Mouse (Mus musculus) heart, embryonic 15.5 days (tissue): Measurements from ENCODE around the gene Brsk2. TPM values are rescaled to one million over a fixed set of nuclear protein-coding genes. Genes with fewer than 3 reads are reported as not detected.

ENCODE experiments used
- ATAC-seq: fragments of 200-750 bp; cut with Nextera tagmentation; replicated peaks from 2 replicates; pipeline ENCODE4 v1.8.0; 2017; ENCODE audit warnings: low read depth, moderate TSS enrichment; ENCODE audit not compliant: insufficient number of reproducible peaks, insufficient read depth, low FRiP score
- H3K27ac ChIP-seq: fragments of 300-500 bp; sonication (generic); 2 replicates; pipeline ENCODE4 v1.5.1; 2015; ENCODE audit warnings: mild to moderate bottlenecking, inconsistent platforms
- H3K27me3 ChIP-seq: fragments of 300-500 bp; sonication (generic); 2 replicates; pipeline ENCODE4 v1.6.1; 2015; ENCODE audit warnings: inconsistent platforms
- H3K36me3 ChIP-seq: fragments of 300-500 bp; sonication (generic); 2 replicates; pipeline ENCODE4 v1.6.1; 2015; ENCODE audit warnings: mild to moderate bottlenecking, inconsistent platforms
- H3K4me1 ChIP-seq: fragments of 300-500 bp; sonication (generic); replicated peaks from 2 replicates; pipeline ENCODE4 v1.6.1; 2015; ENCODE audit warnings: inconsistent platforms
- H3K4me2 ChIP-seq: fragments of 300-500 bp; sonication (generic); 2 replicates; pipeline ENCODE4 v1.6.1; 2015; ENCODE audit warnings: inconsistent platforms, mild to moderate bottlenecking, moderate library complexity
- H3K4me3 ChIP-seq: fragments of 300-500 bp; sonication (generic); 2 replicates; pipeline ENCODE4 v1.5.1; 2015; ENCODE audit warnings: mild to moderate bottlenecking, inconsistent platforms
- H3K9ac ChIP-seq: fragments of 300-500 bp; sonication (generic); 2 replicates; pipeline ENCODE4 v1.6.1; 2015; ENCODE audit warnings: mild to moderate bottlenecking, inconsistent platforms
- H3K9me3 ChIP-seq: fragments of 300-500 bp; sonication (generic); replicated peaks from 2 replicates; pipeline ENCODE4 v1.6.1; 2016; ENCODE audit warnings: inconsistent platforms
- WGBS: fragments of 180-500 bp; shearing (Covaris S2); methylation state at CpG from one replicate; pipeline ENCODE4 v1.1.7; 2015; ENCODE audit warnings: mixed read lengths; 5-methylcytosine and 5-hydroxymethylcytosine counted together
- polyA plus RNA-seq: library from polyadenylated mRNA; unstranded; fragments of >200 nt; fragmentation: Nextera tagmentation; extraction: Ambion mirVana; gene quantifications from 2 replicates; pipeline ENCODE4 v1.2.1, GENCODE M21; 2015

Brsk2 gene
- polyA plus RNA-seq, 1 experiment from 2014 or later: 0.43 TPM

DNA sequence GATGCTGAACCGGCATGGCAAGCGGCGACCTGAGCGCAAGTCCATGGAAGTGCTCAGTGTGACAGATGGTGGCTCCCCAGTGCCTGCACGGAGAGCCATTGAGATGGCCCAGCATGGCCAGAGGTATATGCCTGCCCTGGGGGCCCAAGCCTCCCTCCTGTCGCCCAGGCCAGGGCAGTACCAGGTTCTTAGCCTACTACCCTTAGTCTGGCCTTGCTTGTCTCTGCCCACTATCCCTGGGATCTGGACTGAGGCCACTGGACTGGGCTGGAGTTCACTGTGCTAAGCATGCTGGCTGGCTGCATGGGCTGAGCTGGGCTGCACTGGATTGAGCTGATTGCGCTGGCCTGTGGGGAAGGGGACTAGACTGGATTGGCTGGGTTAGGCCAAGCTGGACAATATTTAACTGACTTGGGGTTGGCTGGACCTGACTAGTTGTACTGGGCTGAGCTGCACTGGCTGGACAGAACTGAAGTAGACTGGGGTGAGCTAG lies 38.8 kb downstream of the Brsk2 start:
- WGBS: 82% methylated on average over 7 of the region's 7 CpGs
- no peak for ATAC-seq
- Histone ChIP-seq H3K9ac (no peak overlapping the region), H3K27me3 (no peaks in the 10 kb centered on the region), H3K27ac (no peak overlapping the region), H3K4me1 (no peaks in the 10 kb centered on the region), H3K9me3 (no peaks in the 10 kb centered on the region), H3K4me2 (no peak overlapping the region), H3K36me3 (no peaks in the 10 kb centered on the region), H3K4me3 (no peak overlapping the region)

- H3K4me2 ChIP-seq: no peak overlapping the region
- no peak for ATAC-seq
- H3K4me3 ChIP-seq: no peak overlapping the region
- no peak overlapping the region for H3K27ac ChIP-seq
- H3K4me1 ChIP-seq: no peaks in the 10 kb centered on the region
- H3K9ac ChIP-seq: no peak overlapping the region
- no peaks in the 10 kb centered on the region for H3K27me3 ChIP-seq
- no peaks in the 10 kb centered on the region for H3K9me3 ChIP-seq
- 76% methylated on average over 2 of the region's 2 CpGs for WGBS
- H3K36me3 ChIP-seq: no peaks in the 10 kb centered on the region
Measured at GRCm38 (mm10) chr7:141991183-141991582, 41.6 kb downstream of the Brsk2 start.

GRCm38 (mm10) chr7:141994121-141994520 lies 44.6 kb downstream of the Brsk2 start:
- no peak for ATAC-seq
- WGBS: 86% methylated on average over 4 of the region's 4 CpGs
- H3K4me2 ChIP-seq: no peak overlapping the region

GRCm38 (mm10) chr7:142000661-142001060 lies 51.1 kb downstream of the Brsk2 start:
- Histone ChIP-seq H3K36me3 (no peaks in the 10 kb centered on the region), H3K4me2 (no peak overlapping the region), H3K4me3 (no peak overlapping the region), H3K4me1 (no peaks in the 10 kb centered on the region), H3K9ac (no peak overlapping the region), H3K27me3 (no peaks in the 10 kb centered on the region), H3K27ac (no peak overlapping the region), H3K9me3 (no peaks in the 10 kb centered on the region)
- ATAC-seq: no peak
- 94% methylated on average over 3 of the region's 3 CpGs for WGBS

More at GRCm38 (mm10) chr7:141994121-141994520, 44.6 kb downstream of the Brsk2 start:
- no peaks in the 10 kb centered on the region for H3K27me3 ChIP-seq
- H3K36me3 ChIP-seq: no peaks in the 10 kb centered on the region
- H3K4me3 ChIP-seq: no peak overlapping the region
- H3K4me1 ChIP-seq: no peaks in the 10 kb centered on the region
- H3K9me3 ChIP-seq: no peaks in the 10 kb centered on the region
- H3K9ac ChIP-seq: no peak overlapping the region
- no peak overlapping the region for H3K27ac ChIP-seq

DNA sequence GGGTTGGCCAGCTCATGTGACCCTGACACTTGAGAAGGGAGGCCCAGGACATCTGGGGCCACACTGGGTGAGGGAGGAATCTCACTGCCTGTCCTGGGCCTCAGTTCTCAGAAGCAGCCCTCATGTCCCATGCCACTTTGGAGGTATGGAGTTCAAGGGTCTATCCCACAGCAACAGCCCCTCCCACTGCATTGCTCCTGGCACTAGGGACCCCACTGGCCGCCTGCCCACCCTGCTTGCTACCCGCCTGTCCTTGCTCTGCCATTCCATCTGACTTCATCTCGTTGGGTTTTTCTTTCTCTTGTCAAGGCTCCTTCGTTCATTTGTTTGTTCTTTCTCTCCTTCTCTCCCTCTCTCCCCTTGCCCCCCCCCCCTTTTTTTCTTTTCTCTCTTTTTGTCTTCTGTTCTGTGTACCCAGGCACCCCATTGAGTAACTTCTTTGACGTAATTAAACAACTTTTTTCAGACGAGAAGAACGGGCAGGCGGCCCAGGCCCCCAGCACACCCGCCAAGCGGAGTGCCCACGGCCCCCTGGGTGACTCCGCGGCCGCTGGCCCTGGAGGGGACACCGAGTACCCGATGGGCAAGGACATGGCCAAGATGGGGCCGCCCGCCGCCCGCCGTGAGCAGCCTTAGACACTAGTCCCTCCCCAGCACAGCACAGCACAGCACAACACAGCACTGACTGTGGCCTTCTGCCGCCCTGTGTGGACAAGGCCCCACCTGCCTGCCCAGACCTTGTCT lies 52.2 kb downstream of the Brsk2 start:
- Histone ChIP-seq H3K9me3 (no peaks in the 10 kb centered on the region), H3K4me3 (no peak overlapping the region), H3K27me3 (no peaks in the 10 kb centered on the region), H3K9ac (no peak overlapping the region), H3K4me1 (no peaks in the 10 kb centered on the region), H3K4me2 (no peak overlapping the region), H3K27ac (no peak overlapping the region), H3K36me3 (no peaks in the 10 kb centered on the region)
- no peak for ATAC-seq
- WGBS: 86% methylated on average over 22 of the region's 22 CpGs

GRCm38 (mm10) chr7:142016562-142016961 lies 67.0 kb downstream of the Brsk2 start:
- Histone ChIP-seq H3K4me1 (0 out of 2 replicates have a peak, but pooled peaks cover 7% of the 10 kb centered on the region), H3K9me3 (no peaks in the 10 kb centered on the region), H3K36me3 (0 out of 2 replicates have a peak, but pooled peaks cover 11% of the 10 kb centered on the region), H3K27me3 (no peaks in the 10 kb centered on the region), H3K4me3 (no peak overlapping the region), H3K9ac (no peak overlapping the region), H3K4me2 (no peak overlapping the region), H3K27ac (no peak overlapping the region)
- ATAC-seq: no peak
- WGBS: 41% methylated on average over 1 of the region's 1 CpGs

- H3K36me3 ChIP-seq: 0 out of 2 replicates have a peak, but pooled peaks cover 7% of the 10 kb centered on the region
- no peak overlapping the region for H3K27ac ChIP-seq
- no peak overlapping the region for H3K9ac ChIP-seq
- 57% methylated on average over 2 of the region's 2 CpGs for WGBS
- H3K4me3 ChIP-seq: no peak overlapping the region
- ATAC-seq: no peak
- H3K4me2 ChIP-seq: no peak overlapping the region
- H3K4me1 ChIP-seq: peaks cover 11% of the 10 kb centered on the region
- no peaks in the 10 kb centered on the region for H3K27me3 ChIP-seq
- H3K9me3 ChIP-seq: no peaks in the 10 kb centered on the region
Measured at GRCm38 (mm10) chr7:142019699-142020098, 70.1 kb downstream of the Brsk2 start.

DNA sequence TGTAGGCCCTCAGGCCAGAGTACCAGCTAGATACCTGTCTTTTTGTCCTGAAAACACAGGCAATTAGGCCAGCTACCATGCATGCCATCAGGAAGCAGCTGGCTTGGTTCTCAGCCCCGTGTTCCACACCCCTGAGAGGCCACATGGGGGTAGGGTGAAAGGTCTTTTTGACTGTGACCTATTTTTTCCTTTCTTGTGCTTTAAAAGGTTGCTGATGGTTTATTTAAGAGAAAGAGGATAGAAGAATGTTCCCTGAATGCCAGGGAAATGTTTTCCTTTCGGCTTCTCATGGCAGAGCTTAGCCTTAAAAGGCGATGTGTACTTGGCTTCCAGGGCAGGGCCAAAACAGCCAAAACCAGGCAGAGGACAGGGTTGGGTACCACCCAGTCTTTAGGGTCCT lies 71.3 kb downstream of the Brsk2 start:
- Histone ChIP-seq H3K9me3 (no peaks in the 10 kb centered on the region), H3K27ac (peak overlapping the region; percentile 18; the same call in 1 of the 2 replicates), H3K9ac (no peak overlapping the region), H3K4me3 (no peak overlapping the region), H3K4me2 (no peak overlapping the region), H3K27me3 (no peaks in the 10 kb centered on the region), H3K36me3 (no peaks in the 10 kb centered on the region), H3K4me1 (peaks cover 22% of the 10 kb centered on the region)
- ATAC-seq: no peak
- WGBS: 64% methylated on average over 3 of the region's 3 CpGs

- WGBS: 25% methylated on average over 2 of the region's 2 CpGs
- peak; percentile 36 for ATAC-seq
- no peak overlapping the region for H3K9ac ChIP-seq
- no peaks in the 10 kb centered on the region for H3K36me3 ChIP-seq
- peaks cover 25% of the 10 kb centered on the region for H3K4me1 ChIP-seq
- H3K4me3 ChIP-seq: no peak overlapping the region
- H3K27me3 ChIP-seq: no peaks in the 10 kb centered on the region
- peak overlapping the region; percentile 70 for H3K27ac ChIP-seq
- no peaks in the 10 kb centered on the region for H3K9me3 ChIP-seq
- no peak overlapping the region for H3K4me2 ChIP-seq
Measured at GRCm38 (mm10) chr7:142025196-142025595, 75.6 kb downstream of the Brsk2 start.

DNA sequence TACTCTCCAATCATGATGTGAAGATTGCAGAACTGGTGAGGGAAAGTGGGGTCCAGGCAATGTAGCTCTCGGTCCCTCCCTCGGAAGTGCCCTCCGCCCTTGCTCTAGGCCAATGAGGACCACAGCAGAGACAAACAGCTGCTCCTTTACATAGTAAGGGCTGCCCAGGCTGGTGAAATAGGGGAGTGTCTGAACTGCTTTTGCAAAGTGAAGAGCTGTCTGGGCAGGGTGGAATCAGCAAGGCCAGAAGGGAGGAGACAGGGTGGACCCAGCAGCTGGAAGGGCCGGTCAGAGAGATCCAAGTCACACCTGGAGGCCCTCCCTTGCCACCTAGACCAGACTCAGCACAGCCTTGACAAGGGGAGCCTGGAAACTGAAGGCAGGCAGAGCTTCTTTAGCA lies 76.4 kb downstream of the Brsk2 start:
- Histone ChIP-seq H3K4me3 (no peak overlapping the region), H3K4me1 (peaks cover 25% of the 10 kb centered on the region), H3K27me3 (no peaks in the 10 kb centered on the region), H3K9me3 (no peaks in the 10 kb centered on the region), H3K4me2 (no peak overlapping the region), H3K9ac (no peak overlapping the region), H3K27ac (peak overlapping the region; percentile 70), H3K36me3 (no peaks in the 10 kb centered on the region)
- 56% methylated on average over 4 of the region's 4 CpGs for WGBS
- 0 out of 2 replicates have a peak, but pooled peaks have one; percentile 32 for ATAC-seq

- H3K9me3 ChIP-seq: no peaks in the 10 kb centered on the region
- H3K4me1 ChIP-seq: peaks cover 31% of the 10 kb centered on the region
- H3K27me3 ChIP-seq: no peaks in the 10 kb centered on the region
- no peak overlapping the region for H3K4me2 ChIP-seq
- ATAC-seq: no peak
- H3K36me3 ChIP-seq: no peaks in the 10 kb centered on the region
- H3K9ac ChIP-seq: no peak overlapping the region
- no peak overlapping the region for H3K27ac ChIP-seq
- H3K4me3 ChIP-seq: no peak overlapping the region
Measured at GRCm38 (mm10) chr7:142030073-142030472, 80.5 kb downstream of the Brsk2 start.

GRCm38 (mm10) chr7:142034198-142034597 lies 84.6 kb downstream of the Brsk2 start:
- H3K4me3 ChIP-seq: no peak overlapping the region
- H3K9me3 ChIP-seq: no peaks in the 10 kb centered on the region
- ATAC-seq: peak; percentile 57
- 52% methylated on average over 2 of the region's 2 CpGs for WGBS
- H3K27ac ChIP-seq: peak overlapping the region; percentile 24; the same call in 1 of the 2 replicates
- H3K36me3 ChIP-seq: no peaks in the 10 kb centered on the region
- no peak overlapping the region for H3K4me2 ChIP-seq
- no peak overlapping the region for H3K9ac ChIP-seq
- H3K27me3 ChIP-seq: no peaks in the 10 kb centered on the region
- H3K4me1 ChIP-seq: peaks cover 22% of the 10 kb centered on the region
